Mouse (Mus musculus) bone marrow macrophage, adult 2 months (primary cell): ENCODE results near the gene Ankrd33b.

Experiments
- CTCF ChIP-seq: IDR thresholded peaks from 2 replicates; pipeline ENCODE4 v1.5.1; 2012; ENCODE audit warnings: low read depth, mild to moderate bottlenecking, low read length, moderate library complexity
- POLR2A ChIP-seq: IDR thresholded peaks from 2 replicates; pipeline ENCODE4 v1.6.1; 2012; ENCODE audit warnings: mild to moderate bottlenecking, low read depth, low read length, borderline replicate concordance

- TF ChIP-seq POLR2A (no peak), CTCF (no peak)
Observed at GRCm38 (mm10) chr15:31342496-31342901, 25.0 kb downstream of the Ankrd33b start.
